Mouse (Mus musculus): ENCODE measurements around the gene Nppa. TPM values are rescaled to one million over a fixed set of nuclear protein-coding genes. Genes with fewer than 3 reads are reported as not detected.

The Nppa gene
- polyA plus RNA-seq, 1 experiment from 2014 or later, result 0.25 TPM

- Histone ChIP-seq H3K9ac (no peak overlapping the region), H3K27me3 (no peaks in the 10 kb centered on the region), H3K27ac (no peak overlapping the region), H3K4me2 (no peak overlapping the region), H3K36me3 (peaks cover 98% of the 10 kb centered on the region), H3K9me3 (no peaks in the 10 kb centered on the region), H3K4me3 (no peak overlapping the region), H3K4me1 (0 out of 2 replicates have a peak, but pooled peaks cover 4% of the 10 kb centered on the region)
- WGBS, result 81% methylated on average over 10 of the region's 10 CpGs
- ATAC-seq (ENCODE audit: insufficient number of reproducible peaks, insufficient read depth, low FRiP score, low TSS enrichment, low read depth), result no peak
These were observed 14.9 kb downstream of the Nppa start for GRCm38 (mm10) chr4:148015418-148015817.

DNA sequence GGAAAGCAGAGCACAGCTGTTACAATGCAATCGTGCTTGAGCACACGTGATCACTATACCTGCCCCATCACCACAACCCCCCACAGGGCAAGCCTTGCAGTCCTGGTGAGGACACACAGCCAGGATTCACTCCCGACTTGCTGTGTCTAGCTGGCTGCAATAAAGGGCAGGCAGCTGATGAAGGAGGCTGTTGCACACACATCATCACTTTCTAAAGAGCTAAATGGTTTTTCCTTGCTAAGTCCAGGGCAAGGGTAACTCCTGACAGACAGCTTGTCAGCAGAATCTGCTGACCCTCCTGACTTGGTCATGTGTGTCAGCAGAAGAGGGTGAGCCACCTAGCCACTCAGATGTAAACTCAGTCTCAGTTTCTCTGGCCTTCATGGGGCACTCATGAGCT lies 16.5 kb downstream of the Nppa start:
- 0 out of 2 replicates have a peak, but pooled peaks cover 4% of the 10 kb centered on the region for H3K4me1 ChIP-seq
- ATAC-seq (ENCODE audit: insufficient number of reproducible peaks, insufficient read depth, low FRiP score, low TSS enrichment, low read depth), result no peak
- no peaks in the 10 kb centered on the region for H3K9me3 ChIP-seq
- H3K27me3 ChIP-seq, result no peaks in the 10 kb centered on the region
- no peak overlapping the region for H3K4me2 ChIP-seq
- H3K27ac ChIP-seq, result no peak overlapping the region
- H3K36me3 ChIP-seq, result peaks cover 98% of the 10 kb centered on the region
- WGBS, result 87% methylated on average over 3 of the region's 3 CpGs
- no peak overlapping the region for H3K4me3 ChIP-seq
- no peak overlapping the region for H3K9ac ChIP-seq

DNA sequence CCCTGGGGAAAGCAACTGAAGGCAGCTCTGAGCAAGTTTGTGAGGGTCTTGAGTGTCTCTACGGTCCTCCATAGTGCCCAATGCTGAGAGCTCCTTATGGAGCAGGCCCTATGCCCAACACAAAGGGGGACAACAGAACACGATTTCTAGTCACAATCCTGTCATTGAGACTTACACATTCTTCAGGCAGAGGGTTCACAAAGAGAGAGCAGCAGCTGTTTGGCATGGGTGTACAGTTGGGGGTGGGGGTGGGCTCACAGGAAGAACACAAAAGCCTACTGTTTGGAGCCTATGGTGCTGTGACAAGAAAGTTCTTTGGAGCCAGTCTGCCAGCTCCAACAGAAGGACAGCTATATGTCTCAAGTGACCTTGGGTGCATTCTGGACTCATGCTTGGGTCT lies 17.9 kb downstream of the Nppa start:
- WGBS, result 45% methylated on average over 2 of the region's 2 CpGs
- Histone ChIP-seq H3K4me1 (0 out of 2 replicates have a peak, but pooled peaks cover 4% of the 10 kb centered on the region), H3K36me3 (peaks cover 98% of the 10 kb centered on the region), H3K9me3 (no peaks in the 10 kb centered on the region), H3K9ac (no peak overlapping the region), H3K4me2 (no peak overlapping the region), H3K27me3 (no peaks in the 10 kb centered on the region), H3K4me3 (no peak overlapping the region), H3K27ac (0 out of 2 replicates have a peak overlapping the region, but pooled peaks have one; percentile 53)
- ATAC-seq (ENCODE audit: insufficient number of reproducible peaks, insufficient read depth, low FRiP score, low TSS enrichment, low read depth), result no peak

DNA sequence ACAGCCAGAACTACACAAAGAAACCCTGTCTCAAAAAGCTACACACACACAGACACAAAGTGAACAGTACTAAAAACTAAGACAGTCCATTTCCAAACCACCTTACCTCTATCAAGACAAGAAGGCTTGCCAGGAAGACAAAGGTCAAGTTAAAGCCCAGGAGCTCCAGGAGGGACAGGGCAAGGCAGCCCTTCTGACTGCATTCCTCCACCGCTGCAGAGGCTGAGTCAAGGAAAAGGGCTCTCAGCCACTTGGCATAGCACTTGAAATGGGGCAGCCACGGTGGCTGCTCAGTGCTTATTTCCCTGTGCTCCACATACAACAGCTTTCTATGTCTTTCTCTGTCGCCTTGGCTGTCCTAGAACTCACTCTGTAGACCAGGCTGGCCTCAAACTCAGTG lies 23.5 kb downstream of the Nppa start:
- H3K27ac ChIP-seq, result no peak overlapping the region
- no peak for ATAC-seq (ENCODE audit: insufficient number of reproducible peaks, insufficient read depth, low FRiP score, low TSS enrichment, low read depth)
- H3K4me1 ChIP-seq, result 0 out of 2 replicates have a peak, but pooled peaks cover under 1% of the 10 kb centered on the region
- H3K9ac ChIP-seq, result no peak overlapping the region
- H3K9me3 ChIP-seq, result no peaks in the 10 kb centered on the region
- WGBS, result 92% methylated on average over 3 of the region's 3 CpGs
- no peaks in the 10 kb centered on the region for H3K27me3 ChIP-seq
- H3K4me2 ChIP-seq, result no peak overlapping the region
- no peak overlapping the region for H3K4me3 ChIP-seq
- H3K36me3 ChIP-seq, result peaks cover 94% of the 10 kb centered on the region

- Histone ChIP-seq H3K4me2 (no peak overlapping the region), H3K4me3 (no peak overlapping the region), H3K9ac (no peak overlapping the region), H3K27me3 (no peaks in the 10 kb centered on the region), H3K36me3 (peaks cover 71% of the 10 kb centered on the region), H3K4me1 (no peaks in the 10 kb centered on the region), H3K9me3 (no peaks in the 10 kb centered on the region), H3K27ac (no peak overlapping the region)
- no peak for ATAC-seq (ENCODE audit: insufficient number of reproducible peaks, insufficient read depth, low FRiP score, low TSS enrichment, low read depth)
- 95% methylated on average over 7 of the region's 7 CpGs for WGBS
These were observed 28.8 kb downstream of the Nppa start for GRCm38 (mm10) chr4:148029297-148029696.

- Histone ChIP-seq H3K9me3 (no peaks in the 10 kb centered on the region), H3K4me3 (no peak overlapping the region), H3K4me1 (no peaks in the 10 kb centered on the region), H3K4me2 (no peak overlapping the region), H3K27me3 (no peaks in the 10 kb centered on the region), H3K9ac (no peak overlapping the region), H3K27ac (no peak overlapping the region), H3K36me3 (peaks cover 71% of the 10 kb centered on the region)
- WGBS, result 67% methylated on average over 5 of the region's 5 CpGs
- ATAC-seq (ENCODE audit: insufficient number of reproducible peaks, insufficient read depth, low FRiP score, low TSS enrichment, low read depth), result no peak
These were observed 30.0 kb downstream of the Nppa start for GRCm38 (mm10) chr4:148030506-148030905.

GRCm38 (mm10) chr4:148033858-148034410 lies 33.4 kb downstream of the Nppa start:
- Histone ChIP-seq H3K36me3 (peaks cover 46% of the 10 kb centered on the region), H3K4me1 (peaks cover 9% of the 10 kb centered on the region), H3K9me3 (no peaks in the 10 kb centered on the region), H3K4me3 (no peak overlapping the region), H3K27ac (no peak overlapping the region), H3K9ac (no peak overlapping the region), H3K27me3 (no peaks in the 10 kb centered on the region), H3K4me2 (no peak overlapping the region)
- ATAC-seq (ENCODE audit: insufficient number of reproducible peaks, insufficient read depth, low FRiP score, low TSS enrichment, low read depth), result no peak
- WGBS, result 82% methylated on average over 7 of the region's 7 CpGs

DNA sequence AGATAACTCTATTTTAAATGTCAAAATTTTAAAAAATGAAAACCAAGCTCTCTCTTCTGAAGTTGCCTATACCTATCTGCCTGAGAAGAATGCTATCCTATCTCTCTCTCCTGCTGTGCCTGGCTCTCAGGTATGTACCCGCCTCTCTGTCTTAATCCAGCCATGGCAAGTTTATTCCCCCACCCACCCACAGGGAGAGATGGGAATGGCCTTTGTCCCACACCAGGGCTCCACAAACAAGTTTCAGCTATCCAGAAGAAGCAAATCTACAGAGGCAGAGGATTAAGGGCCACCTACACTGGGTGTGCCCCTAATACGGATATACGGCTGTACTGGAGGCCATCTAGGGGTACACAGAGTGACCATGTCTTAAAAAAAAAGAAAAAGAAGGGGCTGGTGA lies 34.9 kb downstream of the Nppa start:
- H3K27ac ChIP-seq, result no peak overlapping the region
- peaks cover 38% of the 10 kb centered on the region; the same call in 1 of the 2 replicates for H3K36me3 ChIP-seq
- no peak overlapping the region for H3K9ac ChIP-seq
- H3K9me3 ChIP-seq, result no peaks in the 10 kb centered on the region
- peaks cover 23% of the 10 kb centered on the region for H3K4me1 ChIP-seq
- no peaks in the 10 kb centered on the region for H3K27me3 ChIP-seq
- 87% methylated on average over 3 of the region's 3 CpGs for WGBS
- H3K4me3 ChIP-seq, result no peak overlapping the region
- no peak overlapping the region for H3K4me2 ChIP-seq
- no peak for ATAC-seq (ENCODE audit: insufficient number of reproducible peaks, insufficient read depth, low FRiP score, low TSS enrichment, low read depth)

- H3K4me3 ChIP-seq, result peak overlapping the region; percentile 83
- peak overlapping the region; percentile 83 for H3K9ac ChIP-seq
- ATAC-seq (ENCODE audit: insufficient number of reproducible peaks, insufficient read depth, low FRiP score, low TSS enrichment, low read depth), result no peak
- H3K27ac ChIP-seq, result peak overlapping the region; percentile 81
- no peaks in the 10 kb centered on the region for H3K9me3 ChIP-seq
- H3K4me2 ChIP-seq, result peak overlapping the region; percentile 73
- whole genome bisulfite sequencing, result 8% methylated on average over 26 of the region's 26 CpGs
- H3K27me3 ChIP-seq, result no peaks in the 10 kb centered on the region
- peaks cover 49% of the 10 kb centered on the region for H3K4me1 ChIP-seq
- H3K36me3 ChIP-seq, result peaks cover 30% of the 10 kb centered on the region
These were observed 37.6 kb downstream of the Nppa start for GRCm38 (mm10) chr4:148038079-148038599.

- H3K36me3 ChIP-seq, result peaks cover 31% of the 10 kb centered on the region
- peak; percentile 92 for ATAC-seq (ENCODE audit: insufficient number of reproducible peaks, insufficient read depth, low FRiP score, low TSS enrichment, low read depth)
- no peaks in the 10 kb centered on the region for H3K9me3 ChIP-seq
- H3K4me3 ChIP-seq, result peak within 1 kb of the TSS; percentile 83
- H3K27me3 ChIP-seq, result no peaks in the 10 kb centered on the region
- H3K27ac ChIP-seq, result peak within 1 kb of the TSS; percentile 81
- under 1% methylated on average over 53 of the region's 54 CpGs for WGBS
- peak within 1 kb of the TSS; percentile 83 for H3K9ac ChIP-seq
- peaks cover 49% of the 10 kb centered on the region for H3K4me1 ChIP-seq
- peak within 1 kb of the TSS; percentile 83 for H3K4me2 ChIP-seq
These were observed 38.2 kb downstream of the Nppa start, which contains the start of the genes Clcn6 and Mthfr for GRCm38 (mm10) chr4:148038600-148039253. TSS of gene Clcn6 (minus strand) at chr4:148038821. TSS of gene Mthfr (plus strand) at chr4:148039077.

GRCm38 (mm10) chr4:148039254-148040028 lies 38.9 kb downstream of the Nppa start:
- no peak for ATAC-seq (ENCODE audit: insufficient number of reproducible peaks, insufficient read depth, low FRiP score, low TSS enrichment, low read depth)
- Histone ChIP-seq H3K9me3 (no peaks in the 10 kb centered on the region), H3K4me3 (peak overlapping the region; percentile 83), H3K36me3 (peaks cover 29% of the 10 kb centered on the region), H3K27me3 (no peaks in the 10 kb centered on the region), H3K9ac (peak overlapping the region; percentile 71), H3K4me2 (peak overlapping the region; percentile 83), H3K27ac (peak overlapping the region; percentile 74), H3K4me1 (peaks cover 49% of the 10 kb centered on the region)
- WGBS, result 24% methylated on average over 19 of the region's 19 CpGs

Data from embryonic facial prominence, embryonic 13.5 days (tissue).